Mouse (Mus musculus): ENCODE measurements at regions not wholly inside any gene's neighbourhood (a gene's known extent, or its start where the extent isn't known, plus 50 kb on each side); places are given as distances from the start of the nearest gene placed in this dataset.

GRCm38 (mm10) chr6:51097488-51097887 lies 335.0 kb upstream of the Nfe2l3 start:
- no peaks in the 10 kb centered on the region for H3K27me3 ChIP-seq (ENCODE audit: control insufficient read depth, insufficient read depth, low read length)
- ATAC-seq (ENCODE audit: low FRiP score, low read depth) = no peak
- no peak for TF ChIP-seq POLR2A (IDR thresholded peaks at IDR 0.05; ENCODE audit: borderline replicate concordance, extremely low read depth, insufficient read depth, insufficient read length)
- no peak for DNase-seq (ENCODE audit: low spot score)
- WGBS = 69% methylated on average over 6 of the region's 6 CpGs
- no peaks in the 10 kb centered on the region for H3K36me3 ChIP-seq (ENCODE audit: control insufficient read depth, insufficient read depth, low read length)
- H3K27ac ChIP-seq (replicated peaks; ENCODE audit: low read depth, low read length) = no peak overlapping the region
- H3K9ac ChIP-seq (ENCODE audit: low read depth, low read length, severe bottlenecking) = no peak overlapping the region
- no peaks in the 10 kb centered on the region for H3K9me3 ChIP-seq (ENCODE audit: control insufficient read depth, low read length)
- H3K4me1 ChIP-seq (ENCODE audit: control insufficient read depth, insufficient read depth, low read length) = peaks cover 3% of the 10 kb centered on the region; the same call in 1 of the 2 replicates
- no peak overlapping the region for H3K4me2 ChIP-seq (replicated peaks; ENCODE audit: low read depth, low read length, severe bottlenecking)
- no peak overlapping the region for H3K4me3 ChIP-seq (replicated peaks; ENCODE audit: low read length)

GRCm38 (mm10) chr6:51100341-51100740 lies 332.1 kb upstream of the Nfe2l3 start:
- no peak for DNase-seq (ENCODE audit: low spot score)
- 92% methylated on average over 4 of the region's 4 CpGs for WGBS

GRCm38 (mm10) chr6:51103236-51103635 lies 329.2 kb upstream of the Nfe2l3 start:
- Histone ChIP-seq H3K9ac (ENCODE audit: low read depth, low read length, severe bottlenecking) (no peak overlapping the region), H3K27ac (replicated peaks; ENCODE audit: low read depth, low read length) (no peak overlapping the region)

More at GRCm38 (mm10) chr6:51100341-51100740, 332.1 kb upstream of the Nfe2l3 start:
- H3K9me3 ChIP-seq (ENCODE audit: control insufficient read depth, low read length) = no peaks in the 10 kb centered on the region
- H3K27ac ChIP-seq (replicated peaks; ENCODE audit: low read depth, low read length) = no peak overlapping the region
- no peaks in the 10 kb centered on the region for H3K36me3 ChIP-seq (ENCODE audit: control insufficient read depth, insufficient read depth, low read length)
- no peak for TF ChIP-seq POLR2A (IDR thresholded peaks at IDR 0.05; ENCODE audit: borderline replicate concordance, extremely low read depth, insufficient read depth, insufficient read length)
- no peaks in the 10 kb centered on the region for H3K27me3 ChIP-seq (ENCODE audit: control insufficient read depth, insufficient read depth, low read length)
- no peak overlapping the region for H3K4me2 ChIP-seq (replicated peaks; ENCODE audit: low read depth, low read length, severe bottlenecking)
- peaks cover 7% of the 10 kb centered on the region; the same call in 1 of the 2 replicates for H3K4me1 ChIP-seq (ENCODE audit: control insufficient read depth, insufficient read depth, low read length)
- H3K9ac ChIP-seq (ENCODE audit: low read depth, low read length, severe bottlenecking) = no peak overlapping the region
- no peak for ATAC-seq (ENCODE audit: low FRiP score, low read depth)
- no peak overlapping the region for H3K4me3 ChIP-seq (replicated peaks; ENCODE audit: low read length)

GRCm38 (mm10) chr6:51104336-51104735 lies 328.1 kb upstream of the Nfe2l3 start:
- no peak overlapping the region for H3K4me2 ChIP-seq (replicated peaks; ENCODE audit: low read depth, low read length, severe bottlenecking)
- DNase-seq (ENCODE audit: low spot score) (peak; percentile 46), ATAC-seq (ENCODE audit: low FRiP score, low read depth) (peak; percentile 26; the same call in 1 of the 2 replicates)
- peaks cover 12% of the 10 kb centered on the region for H3K4me1 ChIP-seq (ENCODE audit: control insufficient read depth, insufficient read depth, low read length)
- WGBS = 51% methylated on average over 5 of the region's 5 CpGs
- no peak for TF ChIP-seq POLR2A (IDR thresholded peaks at IDR 0.05; ENCODE audit: borderline replicate concordance, extremely low read depth, insufficient read depth, insufficient read length)
- no peak overlapping the region for H3K9ac ChIP-seq (ENCODE audit: low read depth, low read length, severe bottlenecking)
- no peak overlapping the region for H3K4me3 ChIP-seq (replicated peaks; ENCODE audit: low read length)
- H3K36me3 ChIP-seq (ENCODE audit: control insufficient read depth, insufficient read depth, low read length) = no peaks in the 10 kb centered on the region
- H3K27me3 ChIP-seq (ENCODE audit: control insufficient read depth, insufficient read depth, low read length) = no peaks in the 10 kb centered on the region
- no peaks in the 10 kb centered on the region for H3K9me3 ChIP-seq (ENCODE audit: control insufficient read depth, low read length)
- H3K27ac ChIP-seq (replicated peaks; ENCODE audit: low read depth, low read length) = peak overlapping the region; percentile 63; the same call in 1 of the 2 replicates

More at GRCm38 (mm10) chr6:51103236-51103635, 329.2 kb upstream of the Nfe2l3 start:
- Histone ChIP-seq H3K36me3 (ENCODE audit: control insufficient read depth, insufficient read depth, low read length) (no peaks in the 10 kb centered on the region), H3K9me3 (ENCODE audit: control insufficient read depth, low read length) (no peaks in the 10 kb centered on the region), H3K27me3 (ENCODE audit: control insufficient read depth, insufficient read depth, low read length) (no peaks in the 10 kb centered on the region), H3K4me1 (ENCODE audit: control insufficient read depth, insufficient read depth, low read length) (peaks cover 7% of the 10 kb centered on the region; the same call in 1 of the 2 replicates), H3K4me2 (replicated peaks; ENCODE audit: low read depth, low read length, severe bottlenecking) (no peak overlapping the region), H3K4me3 (replicated peaks; ENCODE audit: low read length) (no peak overlapping the region)
- ATAC-seq (ENCODE audit: low FRiP score, low read depth) = no peak
- no peak for TF ChIP-seq POLR2A (IDR thresholded peaks at IDR 0.05; ENCODE audit: borderline replicate concordance, extremely low read depth, insufficient read depth, insufficient read length)
- no peak for DNase-seq (ENCODE audit: low spot score)
- WGBS = 56% methylated on average over 4 of the region's 4 CpGs

- Histone ChIP-seq H3K9me3 (ENCODE audit: control insufficient read depth, low read length) (peaks cover 3% of the 10 kb centered on the region; the same call in 1 of the 2 replicates), H3K36me3 (ENCODE audit: control insufficient read depth, insufficient read depth, low read length) (no peaks in the 10 kb centered on the region), H3K4me1 (ENCODE audit: control insufficient read depth, insufficient read depth, low read length) (peaks cover 8% of the 10 kb centered on the region), H3K27me3 (ENCODE audit: control insufficient read depth, insufficient read depth, low read length) (no peaks in the 10 kb centered on the region), H3K4me3 (replicated peaks; ENCODE audit: low read length) (no peak overlapping the region), H3K27ac (replicated peaks; ENCODE audit: low read depth, low read length) (no peak overlapping the region), H3K9ac (ENCODE audit: low read depth, low read length, severe bottlenecking) (no peak overlapping the region), H3K4me2 (replicated peaks; ENCODE audit: low read depth, low read length, severe bottlenecking) (no peak overlapping the region)
- 43% methylated on average over 8 of the region's 8 CpGs for WGBS
- no peak for DNase-seq (ENCODE audit: low spot score)
- no peak for ATAC-seq (ENCODE audit: low FRiP score, low read depth)
- TF ChIP-seq POLR2A (IDR thresholded peaks at IDR 0.05; ENCODE audit: borderline replicate concordance, extremely low read depth, insufficient read depth, insufficient read length) = no peak
Measured at GRCm38 (mm10) chr6:51108336-51108956, 324.0 kb upstream of the Nfe2l3 start.

Measured in limb, embryonic 14.5 days (tissue).